Mouse (Mus musculus) skeletal muscle tissue, adult 2 months (tissue): ENCODE measurements around the gene Entpd2.
"Not testable (repeated sequence)": the region's sequence is repeated elsewhere in the genome, so short reads cannot be mapped to it uniquely, and the experiment has no call there.

Experiments
- DNase-seq: peaks from one replicate; pipeline ENCODE4 v3.0.0-alpha.2; 2012; ENCODE audit warnings: low read depth, low spot score

The Entpd2 gene

GRCm38 (mm10) chr2:25394281-25395221 lies 1.1 kb upstream of the Entpd2 start:
- DNase-seq: peak; percentile 75

- DNase-seq: no peak
Observed at GRCm38 (mm10) chr2:25396597-25396983, 916 bp downstream of the Entpd2 start.

GRCm38 (mm10) chr2:25397010-25397409 lies 1.3 kb downstream of the Entpd2 start:
- no peak for DNase-seq

- no peak for DNase-seq
Observed at GRCm38 (mm10) chr2:25398065-25398464, 2.4 kb downstream of the Entpd2 start.

GRCm38 (mm10) chr2:25399051-25399450 lies 3.4 kb downstream of the Entpd2 start, which contains the start of gene Npdc1:
TSS of gene Npdc1 (plus strand) at chr2:25399351.
- DNase-seq: no peak

GRCm38 (mm10) chr2:25400291-25400690 lies 4.6 kb downstream of the Entpd2 start:
- DNase-seq: peak; percentile 82

GRCm38 (mm10) chr2:25400764-25401163 lies 5.1 kb downstream of the Entpd2 start:
- peak; percentile 57 for DNase-seq

- DNase-seq: no peak
Observed at GRCm38 (mm10) chr2:25402377-25402971, 6.8 kb downstream of the Entpd2 start.

GRCm38 (mm10) chr2:25402972-25403601 lies 7.4 kb downstream of the Entpd2 start:
- no peak for DNase-seq

GRCm38 (mm10) chr2:25403994-25404393 lies 8.3 kb downstream of the Entpd2 start:
- DNase-seq: no peak

- no peak for DNase-seq
Observed at GRCm38 (mm10) chr2:25408908-25409307, 13.2 kb downstream of the Entpd2 start.

GRCm38 (mm10) chr2:25413436-25413835 lies 17.8 kb downstream of the Entpd2 start:
- not testable (repeated sequence) for DNase-seq

GRCm38 (mm10) chr2:25417426-25417825 lies 21.8 kb downstream of the Entpd2 start:
- DNase-seq: no peak

- no peak for DNase-seq
Observed at GRCm38 (mm10) chr2:25421896-25422295, 26.2 kb downstream of the Entpd2 start.

- DNase-seq: no peak
Observed at GRCm38 (mm10) chr2:25422587-25423410, 27.1 kb downstream of the Entpd2 start, which contains the start of gene Fut7. TSS of gene Fut7 (plus strand) at chr2:25423267.

GRCm38 (mm10) chr2:25423626-25424025 lies 28.0 kb downstream of the Entpd2 start:
- DNase-seq: no peak

GRCm38 (mm10) chr2:25425481-25425880 lies 29.8 kb downstream of the Entpd2 start:
- no peak for DNase-seq

GRCm38 (mm10) chr2:25426721-25427191 lies 31.1 kb downstream of the Entpd2 start:
- peak; percentile 58 for DNase-seq

- no peak for DNase-seq
Observed at GRCm38 (mm10) chr2:25427256-25427655, 31.6 kb downstream of the Entpd2 start.

GRCm38 (mm10) chr2:25428442-25429236 lies 33.0 kb downstream of the Entpd2 start, which contains the start of gene Abca2:
TSS of gene Abca2 (plus strand) at chr2:25428703.
- DNase-seq: peak; percentile 90
